In genomic region chr16:21995304-21995703, GRCm38 (mm10) we compare ENCODE assay signal across 8 mouse cellular contexts. TPM values are rescaled to one million over a fixed set of nuclear protein-coding genes. Genes with fewer than 3 reads are reported as not detected.
DNase-seq lines count a peak whose midpoint lies in the region; ATAC-seq and TF ChIP-seq lines count a peak whose summit lies in the region.

Gene Liph (minus strand): TSS chr16:21995663.

- 0 out of 2 replicates have a peak within 1 kb of the TSS, but pooled peaks have one; percentile 51 for H3K9ac ChIP-seq in forebrain, embryonic 13.5 days
- H3K9ac ChIP-seq in intestine, postnatal 0 days (ENCODE audit: low read depth, low read length), result no peak within 1 kb of the TSS
- peak within 1 kb of the TSS; percentile 33; the same call in 1 of the 2 replicates for H3K9ac ChIP-seq in liver, postnatal 0 days (replicated peaks)
- H3K9ac ChIP-seq in neural tube, embryonic 15.5 days (replicated peaks), result 0 out of 2 replicates have a peak within 1 kb of the TSS, but pooled peaks have one; percentile 26

- WGBS in forebrain, embryonic 13.5 days, result 3% methylated on average over 16 of the region's 16 CpGs
- 3% methylated on average over 16 of the region's 16 CpGs for WGBS in intestine, postnatal 0 days
- 17% methylated on average over 16 of the region's 16 CpGs for WGBS in liver, postnatal 0 days (ENCODE audit: insufficient replicate concordance)
- 2% methylated on average over 16 of the region's 16 CpGs for WGBS in neural tube, embryonic 15.5 days

- H3K4me2 ChIP-seq in forebrain, embryonic 13.5 days, result peak within 1 kb of the TSS; percentile 62
- peak within 1 kb of the TSS; percentile 56 for H3K4me2 ChIP-seq in intestine, postnatal 0 days (replicated peaks; ENCODE audit: low read depth)
- H3K4me2 ChIP-seq in liver, postnatal 0 days (ENCODE audit: low read depth, low read length), result peak within 1 kb of the TSS; percentile 69
- peak within 1 kb of the TSS; percentile 61 for H3K4me2 ChIP-seq in neural tube, embryonic 15.5 days

- intact Hi-C loops in gastrocnemius, postnatal 14 days (cut with DNase I; ENCODE audit: low total_unique reads), result no loop called here

- peak within 1 kb of the TSS; percentile 24 for H3K4me3 ChIP-seq in forebrain, embryonic 13.5 days
- H3K4me3 ChIP-seq in intestine, postnatal 0 days (ENCODE audit: low read depth, low read length), result peak within 1 kb of the TSS; percentile 33
- no peak within 1 kb of the TSS for H3K4me3 ChIP-seq in liver, postnatal 0 days (ENCODE audit: low read depth, low read length)
- peak within 1 kb of the TSS; percentile 30 for H3K4me3 ChIP-seq in neural tube, embryonic 15.5 days (replicated peaks)

- H3K4me1 ChIP-seq in forebrain, embryonic 13.5 days, result peaks cover 6% of the 10 kb centered on the region
- H3K4me1 ChIP-seq in intestine, postnatal 0 days (replicated peaks; ENCODE audit: control insufficient read depth, insufficient read depth, low read length), result 0 out of 2 replicates have a peak, but pooled peaks cover 5% of the 10 kb centered on the region
- H3K4me1 ChIP-seq in liver, postnatal 0 days (ENCODE audit: insufficient read depth), result peaks cover 20% of the 10 kb centered on the region
- peaks cover 5% of the 10 kb centered on the region for H3K4me1 ChIP-seq in neural tube, embryonic 15.5 days

- peak; percentile 45; the same call in 1 of the 2 replicates for ATAC-seq in forebrain, embryonic 13.5 days
- ATAC-seq in intestine, postnatal 0 days, result peak; percentile 77
- ATAC-seq in liver, postnatal 0 days, result peak; percentile 37
- ATAC-seq in neural tube, embryonic 15.5 days (ENCODE audit: low FRiP score), result no peak

- no peaks in the 10 kb centered on the region for H3K36me3 ChIP-seq in forebrain, embryonic 13.5 days (ENCODE audit: poor library complexity, severe bottlenecking)
- no peaks in the 10 kb centered on the region for H3K36me3 ChIP-seq in intestine, postnatal 0 days (ENCODE audit: control insufficient read depth, insufficient read depth)
- H3K36me3 ChIP-seq in liver, postnatal 0 days (replicated peaks; ENCODE audit: insufficient read depth, low read length), result no peaks in the 10 kb centered on the region
- H3K36me3 ChIP-seq in neural tube, embryonic 15.5 days, result no peaks in the 10 kb centered on the region

- peak; percentile 83 for DNase-seq in A20 (ENCODE audit: low read depth, low spot score)
- peak; percentile 4 for DNase-seq in T-cell, adult 2 months (ENCODE audit: low spot score)
- peak; percentile 39 for DNase-seq in liver, postnatal 0 days
- no peak for DNase-seq in testis, postnatal 14 days (ENCODE audit: low spot score)
- DNase-seq in gastrocnemius, postnatal 14 days, result no peak

- TF ChIP-seq CTCF in intestine, postnatal 0 days (IDR thresholded peaks at IDR 0.05; ENCODE audit: low read depth), result no peak
- TF ChIP-seq CTCF in liver, postnatal 0 days (IDR thresholded peaks at IDR 0.05; ENCODE audit: low read depth), result no peak

- no peaks in the 10 kb centered on the region for H3K9me3 ChIP-seq in forebrain, embryonic 13.5 days (replicated peaks)
- no peaks in the 10 kb centered on the region for H3K9me3 ChIP-seq in intestine, postnatal 0 days (ENCODE audit: control insufficient read depth)
- H3K9me3 ChIP-seq in liver, postnatal 0 days (ENCODE audit: low read length), result no peaks in the 10 kb centered on the region
- H3K9me3 ChIP-seq in neural tube, embryonic 15.5 days (replicated peaks), result no peaks in the 10 kb centered on the region

- peaks cover 10% of the 10 kb centered on the region; the same call in 1 of the 2 replicates for H3K27me3 ChIP-seq in forebrain, embryonic 13.5 days
- H3K27me3 ChIP-seq in intestine, postnatal 0 days (replicated peaks; ENCODE audit: control insufficient read depth, insufficient read depth, low read length), result no peaks in the 10 kb centered on the region
- H3K27me3 ChIP-seq in liver, postnatal 0 days (ENCODE audit: insufficient read depth, low read length), result no peaks in the 10 kb centered on the region
- H3K27me3 ChIP-seq in neural tube, embryonic 15.5 days (replicated peaks), result no peaks in the 10 kb centered on the region

- no peak within 1 kb of the TSS for H3K27ac ChIP-seq in forebrain, embryonic 13.5 days
- peak within 1 kb of the TSS; percentile 86 for H3K27ac ChIP-seq in intestine, postnatal 0 days (ENCODE audit: low read depth, low read length)
- no peak within 1 kb of the TSS for H3K27ac ChIP-seq in liver, postnatal 0 days (ENCODE audit: low read depth)
- H3K27ac ChIP-seq in neural tube, embryonic 15.5 days (replicated peaks), result no peak within 1 kb of the TSS

- no peak for TF ChIP-seq EP300 in liver, postnatal 0 days (IDR thresholded peaks at IDR 0.05; ENCODE audit: low read depth)

RNA-seq across cellular contexts. Expression of gene Liph, which starts in this region (rescaled TPM):
- 0.22 and 0.30 TPM in 2 replicates for polyA plus RNA-seq in forebrain, embryonic 13.5 days (2015; fragmentation: Nextera tagmentation; extraction: Ambion mirVana)
- 48.8 and 51.6 TPM in 2 replicates for polyA plus RNA-seq in intestine, postnatal 0 days (2015; fragmentation: Nextera tagmentation; extraction: Ambion mirVana)
- polyA plus RNA-seq in liver, postnatal 0 days (2015; fragmentation: Nextera tagmentation; extraction: Ambion mirVana), result 0.33 and 0.48 TPM in 2 replicates
- 0.49 and 1.8 TPM in 2 replicates for polyA plus RNA-seq in neural tube, embryonic 15.5 days (2015; fragmentation: Nextera tagmentation; extraction: Ambion mirVana)
- total RNA-seq in gastrocnemius, postnatal 14 days (2021), result under 1 TPM in 1 of 2 experiments, not detected in 1; 0.21 TPM

Comparison
In these comparisons a context has a peak if more than half of its experiments do, and no peak if none do; other contexts are left out.
1. RNA of gene Liph (polyA plus RNA-seq): 48.8 to 51.6 TPM in intestine, postnatal 0 days; 0.49 to 1.8 TPM in neural tube, embryonic 15.5 days, 0.33 to 0.48 TPM in liver, postnatal 0 days and 0.22 to 0.30 TPM in forebrain, embryonic 13.5 days; every median in the first group is over 10 times any median in the second.
2. Peak in ATAC-seq, H3K4me3 ChIP-seq, H3K9ac ChIP-seq and H3K4me2 ChIP-seq in forebrain, embryonic 13.5 days; RNA of the gene not detected or under 1 TPM.
3. Peak in DNase-seq, ATAC-seq, H3K9ac ChIP-seq and H3K4me2 ChIP-seq in liver, postnatal 0 days; RNA of the gene not detected or under 1 TPM.
4. DNase-seq: peak in A20 (single experiment) and T-cell, adult 2 months (single experiment); none in testis, postnatal 14 days (single experiment) and gastrocnemius, postnatal 14 days (single experiment).
5. Peak in every context shown above with its lines, with median percentiles within 50 percentile points of each other: H3K4me2 ChIP-seq.